Comparison of ENCODE assay signal across 24 mouse cellular contexts in the genomic region with DNA sequence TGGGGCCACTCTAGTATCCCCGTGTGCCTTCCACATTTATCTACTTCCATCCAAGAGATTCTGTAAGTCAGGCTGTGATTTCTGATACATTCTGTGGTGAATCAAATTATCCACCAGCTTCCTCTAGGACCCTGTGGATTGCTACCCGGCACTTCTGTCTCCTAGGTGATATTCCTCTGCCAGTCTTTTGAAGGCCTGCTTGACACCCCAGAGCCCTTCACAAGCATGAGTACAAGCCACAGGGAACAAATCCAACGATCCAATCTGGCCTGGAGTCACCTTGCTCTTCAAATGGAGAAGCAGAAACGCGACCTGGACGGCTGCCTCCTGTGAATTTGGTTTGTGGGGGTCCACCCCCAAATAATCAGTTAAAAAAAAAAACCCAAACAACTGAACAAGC. TPM values are rescaled to one million over a fixed set of nuclear protein-coding genes. Genes with fewer than 3 reads are reported as not detected.
A peak's percentile ranks its signal among the peaks of the same experiment; 100 is the strongest.
DNase-seq lines count a peak whose midpoint lies in the region; ATAC-seq lines count a peak whose summit lies in the region.
"Had no signal": no experiment of that assay in that cellular context is flagged by ENCODE, and none has a peak within 500 bp of the region (broad histone marks: within the 10 kb centered on the region; RNA-seq: fewer than 3 reads in every experiment).

No protein-coding gene starts in this region.

- no peaks in the 10 kb centered on the region for H3K36me3 ChIP-seq in neural tube, embryonic 15.5 days
- no peaks in the 10 kb centered on the region for H3K36me3 ChIP-seq in midbrain, embryonic 14.5 days (ENCODE audit: control insufficient read depth, insufficient read depth, low read length)
- H3K36me3 ChIP-seq in neural tube, embryonic 11.5 days (ENCODE audit: control insufficient read depth, insufficient read depth, low read length): no peaks in the 10 kb centered on the region
- H3K36me3 ChIP-seq: embryonic facial prominence, embryonic 15.5 days; heart, embryonic 12.5 days; hindbrain, embryonic 13.5 days; midbrain, embryonic 12.5 days; stomach, embryonic 15.5 days had no signal

- WGBS in neural tube, embryonic 15.5 days: 63% methylated on average over 6 of the region's 6 CpGs
- WGBS in midbrain, embryonic 14.5 days: 55% methylated on average over 6 of the region's 6 CpGs
- WGBS in neural tube, embryonic 11.5 days: 76% methylated on average over 6 of the region's 6 CpGs

- no peaks in the 10 kb centered on the region for H3K9me3 ChIP-seq in neural tube, embryonic 15.5 days (replicated peaks)
- no peaks in the 10 kb centered on the region for H3K9me3 ChIP-seq in midbrain, embryonic 14.5 days (ENCODE audit: control insufficient read depth, low read length)
- no peaks in the 10 kb centered on the region for H3K9me3 ChIP-seq in neural tube, embryonic 11.5 days (ENCODE audit: control insufficient read depth, low read length)
- H3K9me3 ChIP-seq: embryonic facial prominence, embryonic 15.5 days; heart, embryonic 12.5 days; hindbrain, embryonic 13.5 days; midbrain, embryonic 12.5 days; stomach, embryonic 15.5 days had no signal

- intact Hi-C loops in heart, postnatal 25 days (cut with DNase I): no loop called here

- H3K9ac ChIP-seq in neural tube, embryonic 15.5 days (replicated peaks): no peak overlapping the region
- H3K9ac ChIP-seq in midbrain, embryonic 14.5 days (replicated peaks; ENCODE audit: low read length): no peak overlapping the region
- H3K9ac ChIP-seq in neural tube, embryonic 11.5 days (ENCODE audit: low read length): no peak overlapping the region
- H3K9ac ChIP-seq: embryonic facial prominence, embryonic 15.5 days; heart, embryonic 12.5 days; hindbrain, embryonic 13.5 days; liver, postnatal 0 days; midbrain, embryonic 12.5 days; stomach, embryonic 15.5 days had no signal

- peak; percentile 90 for DNase-seq in heart, adult 11 months
- no peak for DNase-seq in heart, postnatal 25 days (ENCODE audit: low spot score)
- DNase-seq in neural tube, embryonic 10.5 days (ENCODE audit: extremely low spot score, low spot score): peak; percentile 8
- peak; percentile 33 for DNase-seq in midbrain, embryonic 14.5 days
- DNase-seq in neural tube, embryonic 11.5 days (ENCODE audit: low spot score): peak; percentile 5
- no peak for DNase-seq in right cerebral cortex, postnatal 14 days
- DNase-seq: adrenal gland, postnatal 10 days; cerebellum, adult 9-10 months; kidney, adult 2 months; left cerebral cortex, postnatal 4 days; liver, postnatal 0 days; retina, postnatal 1 day; right cerebral cortex, postnatal 4 days; thymus, adult 2 months; thymus, postnatal 4 days had no signal

- H3K4me1 ChIP-seq in neural tube, embryonic 15.5 days: no peaks in the 10 kb centered on the region
- H3K4me1 ChIP-seq in midbrain, embryonic 14.5 days (ENCODE audit: control insufficient read depth, insufficient read depth, low read length): no peaks in the 10 kb centered on the region
- H3K4me1 ChIP-seq in neural tube, embryonic 11.5 days (ENCODE audit: control insufficient read depth, insufficient read depth, low read length): 0 out of 2 replicates have a peak, but pooled peaks cover 4% of the 10 kb centered on the region
- H3K4me1 ChIP-seq: midbrain, embryonic 12.5 days had no signal

- no peaks in the 10 kb centered on the region for H3K27me3 ChIP-seq in neural tube, embryonic 15.5 days (replicated peaks)
- H3K27me3 ChIP-seq in midbrain, embryonic 14.5 days (ENCODE audit: control insufficient read depth, insufficient read depth, low read length): no peaks in the 10 kb centered on the region
- no peaks in the 10 kb centered on the region for H3K27me3 ChIP-seq in neural tube, embryonic 11.5 days (ENCODE audit: control insufficient read depth, insufficient read depth, low read length)
- H3K27me3 ChIP-seq: embryonic facial prominence, embryonic 15.5 days; hindbrain, embryonic 13.5 days; midbrain, embryonic 12.5 days; stomach, embryonic 15.5 days had no signal

- no peak overlapping the region for H3K27ac ChIP-seq in neural tube, embryonic 15.5 days (replicated peaks)
- H3K27ac ChIP-seq in midbrain, embryonic 14.5 days (replicated peaks; ENCODE audit: low read depth, low read length): no peak overlapping the region
- H3K27ac ChIP-seq in neural tube, embryonic 11.5 days (ENCODE audit: low read depth, low read length): no peak overlapping the region
- H3K27ac ChIP-seq: embryonic facial prominence, embryonic 15.5 days; hindbrain, embryonic 13.5 days; kidney, postnatal 0 days; macrophage; midbrain, embryonic 12.5 days; stomach, embryonic 15.5 days had no signal

- H3K4me3 ChIP-seq in neural tube, embryonic 15.5 days (replicated peaks): no peak overlapping the region
- no peak overlapping the region for H3K4me3 ChIP-seq in midbrain, embryonic 14.5 days (replicated peaks; ENCODE audit: low read depth, low read length)
- no peak overlapping the region for H3K4me3 ChIP-seq in neural tube, embryonic 11.5 days (ENCODE audit: low read depth, low read length)
- H3K4me3 ChIP-seq: embryonic facial prominence, embryonic 15.5 days; heart, embryonic 12.5 days; hindbrain, embryonic 13.5 days; midbrain, embryonic 12.5 days; stomach, embryonic 15.5 days had no signal

- no peak overlapping the region for H3K4me2 ChIP-seq in neural tube, embryonic 15.5 days
- H3K4me2 ChIP-seq in midbrain, embryonic 14.5 days (ENCODE audit: low read length): no peak overlapping the region
- no peak overlapping the region for H3K4me2 ChIP-seq in neural tube, embryonic 11.5 days (ENCODE audit: low read depth)
- H3K4me2 ChIP-seq: embryonic facial prominence, embryonic 15.5 days; heart, embryonic 12.5 days; hindbrain, embryonic 13.5 days; midbrain, embryonic 12.5 days; stomach, embryonic 15.5 days had no signal

- no peak for ATAC-seq in neural tube, embryonic 15.5 days (ENCODE audit: low FRiP score)
- no peak for ATAC-seq in midbrain, embryonic 14.5 days (ENCODE audit: low FRiP score, low TSS enrichment)
- no peak for ATAC-seq in neural tube, embryonic 11.5 days (ENCODE audit: insufficient read depth, low FRiP score, low TSS enrichment)
- ATAC-seq: lung, postnatal 0 days had no signal

RNA-seq across cellular contexts. Expression of gene Stx16, which starts 59.1 kb away (rescaled TPM):
- 10 to 100 TPM; 21.6 to 22.3 TPM for total RNA-seq in heart, postnatal 25 days (2021)
- polyA plus RNA-seq in neural tube, embryonic 15.5 days (2015; fragmentation: Nextera tagmentation; extraction: Ambion mirVana): 10.4 and 10.9 TPM in 2 replicates
- polyA plus RNA-seq in midbrain, embryonic 14.5 days (2014; fragmentation: Nextera tagmentation; extraction: Ambion mirVana): 11.1 and 11.4 TPM in 2 replicates
- 8.4 and 9.8 TPM in 2 replicates for polyA plus RNA-seq in neural tube, embryonic 11.5 days (2014; fragmentation: Nextera tagmentation; extraction: Ambion mirVana)

Comparison
In these comparisons a context has a peak if more than half of its experiments do, and no peak if none do; other contexts are left out.
1. DNase-seq: peak in heart, adult 11 months (single experiment), neural tube, embryonic 10.5 days (single experiment), midbrain, embryonic 14.5 days (single experiment) and neural tube, embryonic 11.5 days (single experiment); none in heart, postnatal 25 days (single experiment) and right cerebral cortex, postnatal 14 days (single experiment).